Mouse (Mus musculus): ENCODE data around the gene Rimbp3.

- TF ChIP-seq GATA1 (IDR thresholded peaks at IDR 0.05; ENCODE audit: low read length): no peak
- no peak for TF ChIP-seq TAL1 (IDR thresholded peaks at IDR 0.05; ENCODE audit: low read length)
Measured at GRCm38 (mm10) chr16:17252841-17253240, 44.4 kb downstream of the Rimbp3 start.
